Mouse (Mus musculus): ENCODE measurements around the gene Naa35. TPM values are rescaled to one million over a fixed set of nuclear protein-coding genes. Genes with fewer than 3 reads are reported as not detected.
A peak's percentile ranks its signal among the peaks of the same experiment; 100 is the strongest.

Gene Naa35
- polyA plus RNA-seq, 1 experiment from 2014 or later = 84.4 TPM

DNA sequence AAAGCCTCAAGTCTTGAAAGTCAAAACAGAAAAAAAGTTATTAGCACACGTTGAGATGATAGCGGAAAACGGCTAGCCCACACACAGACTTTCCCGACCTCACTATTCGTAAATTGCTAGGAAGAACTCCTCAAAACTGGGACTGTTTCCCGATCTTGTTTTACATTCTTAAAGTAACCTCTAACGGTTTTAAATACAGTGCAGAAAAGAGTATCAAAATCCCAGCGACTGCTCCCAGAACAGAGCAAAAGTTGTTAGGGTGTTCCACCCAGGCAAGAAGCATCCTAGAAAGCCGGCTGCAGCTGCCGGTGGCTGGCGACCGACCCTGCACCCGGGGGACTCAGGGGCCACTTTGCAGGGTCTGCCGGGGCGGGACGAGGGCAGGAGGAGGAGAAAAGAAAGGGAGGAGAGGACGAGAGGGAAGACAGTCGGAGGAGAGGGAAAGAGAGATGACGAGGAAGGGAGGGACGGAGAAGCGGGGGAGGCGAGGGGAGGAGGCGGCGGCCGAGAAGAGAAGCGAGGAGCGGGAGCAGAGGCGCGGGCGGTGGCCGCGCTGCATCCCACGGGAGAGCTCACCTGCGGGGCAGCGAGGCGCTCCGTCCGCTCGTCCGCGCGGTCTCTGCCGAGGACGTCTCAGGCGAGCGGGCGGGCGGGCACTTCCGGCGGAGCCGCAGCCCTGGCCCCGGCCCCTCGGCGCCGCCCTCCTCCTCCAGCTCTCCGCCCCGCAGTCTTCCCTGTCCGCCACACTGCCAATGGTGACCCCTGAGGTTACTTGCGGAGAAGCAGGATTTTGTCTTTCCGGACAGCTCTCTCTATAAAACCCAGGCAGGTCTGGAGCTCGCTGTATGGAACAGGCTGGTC is 90.3 kb downstream of the Naa35 start, which contains the start of gene Golm1:
Gene Golm1, minus strand, starts transcription at position 661 of the 861 bp plus-strand sequence.
- Histone ChIP-seq H3K36me3 (ENCODE audit: control insufficient read depth, insufficient read depth) (no peaks in the 10 kb centered on the region; the same call in 1 of the 2 replicates), H3K9ac (ENCODE audit: low read length) (peak within 1 kb of the TSS; percentile 71), H3K4me1 (ENCODE audit: control insufficient read depth, insufficient read depth, low read length) (peaks cover 10% of the 10 kb centered on the region), H3K4me3 (ENCODE audit: low read length) (peak within 1 kb of the TSS; percentile 63), H3K9me3 (replicated peaks; ENCODE audit: control insufficient read depth, low read length) (no peaks in the 10 kb centered on the region), H3K4me2 (ENCODE audit: low read depth, low read length) (peak within 1 kb of the TSS; percentile 80), H3K27ac (ENCODE audit: low read length) (peak within 1 kb of the TSS; percentile 49), H3K27me3 (ENCODE audit: control insufficient read depth, insufficient read depth, low read length) (no peaks in the 10 kb centered on the region)
- ATAC-seq (replicated peaks; ENCODE audit: extremely low read depth, insufficient read depth, low FRiP score) = peak; percentile 80
- WGBS = under 1% methylated on average over 57 of the region's 61 CpGs

DNA sequence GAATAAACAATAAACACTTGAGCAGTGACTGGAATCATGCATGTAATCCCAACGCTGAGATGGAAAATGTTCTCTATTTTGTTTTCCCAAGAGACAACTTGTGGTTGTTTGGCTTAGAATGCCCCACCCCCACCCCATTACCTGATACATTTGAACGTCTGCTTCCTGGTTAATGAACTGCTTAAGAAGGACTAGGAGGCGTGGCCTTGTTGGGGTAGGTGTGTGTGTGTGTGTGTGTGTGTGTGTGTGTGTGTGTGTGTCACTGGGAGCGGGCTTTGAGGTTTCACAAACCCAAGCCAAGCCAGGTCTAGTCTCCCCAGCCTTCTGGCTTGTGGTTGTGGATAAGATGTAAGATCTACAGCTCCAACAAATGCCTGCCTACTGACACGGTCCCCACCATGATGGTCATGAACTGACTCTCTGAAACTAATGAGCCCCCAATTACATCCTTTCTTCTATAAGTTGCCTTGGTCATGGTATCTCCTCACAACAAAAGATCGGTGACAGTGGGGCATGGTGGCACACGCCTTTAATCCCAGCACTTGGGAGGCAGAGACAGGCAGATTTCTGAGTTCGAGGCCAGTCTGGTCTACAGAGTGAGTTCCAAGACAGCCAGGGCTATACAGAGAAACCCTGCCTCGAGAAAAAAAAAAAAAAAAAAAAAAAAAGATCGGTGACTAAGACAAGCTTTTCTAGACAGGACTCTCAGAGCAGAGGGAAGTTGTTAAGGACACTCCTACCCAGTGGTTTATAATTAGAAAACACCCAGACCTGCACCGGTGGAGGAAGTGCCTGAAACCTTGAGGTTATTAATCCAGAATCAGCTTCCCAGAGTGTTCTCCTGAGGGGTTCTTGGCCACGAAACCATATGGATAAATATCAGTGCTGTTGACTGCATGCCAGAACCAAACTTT is 91.5 kb downstream of the Naa35 start:
- 69% methylated on average over 12 of the region's 12 CpGs for WGBS
- Histone ChIP-seq H3K36me3 (ENCODE audit: control insufficient read depth, insufficient read depth) (no peaks in the 10 kb centered on the region; the same call in 1 of the 2 replicates), H3K4me2 (ENCODE audit: low read depth, low read length) (no peak overlapping the region), H3K4me3 (ENCODE audit: low read length) (no peak overlapping the region), H3K9ac (ENCODE audit: low read length) (no peak overlapping the region), H3K4me1 (ENCODE audit: control insufficient read depth, insufficient read depth, low read length) (peaks cover 10% of the 10 kb centered on the region), H3K9me3 (replicated peaks; ENCODE audit: control insufficient read depth, low read length) (no peaks in the 10 kb centered on the region), H3K27ac (ENCODE audit: low read length) (no peak overlapping the region), H3K27me3 (ENCODE audit: control insufficient read depth, insufficient read depth, low read length) (no peaks in the 10 kb centered on the region)
- no peak for ATAC-seq (replicated peaks; ENCODE audit: extremely low read depth, insufficient read depth, low FRiP score)

- no peak overlapping the region for H3K4me2 ChIP-seq (ENCODE audit: low read depth, low read length)
- no peak overlapping the region for H3K9ac ChIP-seq (ENCODE audit: low read length)
- no peak overlapping the region for H3K27ac ChIP-seq (ENCODE audit: low read length)
- H3K36me3 ChIP-seq (ENCODE audit: control insufficient read depth, insufficient read depth) = no peaks in the 10 kb centered on the region
- peaks cover 3% of the 10 kb centered on the region for H3K4me1 ChIP-seq (ENCODE audit: control insufficient read depth, insufficient read depth, low read length)
- H3K9me3 ChIP-seq (replicated peaks; ENCODE audit: control insufficient read depth, low read length) = no peaks in the 10 kb centered on the region
- H3K27me3 ChIP-seq (ENCODE audit: control insufficient read depth, insufficient read depth, low read length) = no peaks in the 10 kb centered on the region
- whole genome bisulfite sequencing = 46% methylated on average over 4 of the region's 4 CpGs
- ATAC-seq (replicated peaks; ENCODE audit: extremely low read depth, insufficient read depth, low FRiP score) = no peak
- no peak overlapping the region for H3K4me3 ChIP-seq (ENCODE audit: low read length)
These were observed 94.2 kb downstream of the Naa35 start for GRCm38 (mm10) chr13:59679306-59679705.

- H3K4me1 ChIP-seq (ENCODE audit: control insufficient read depth, insufficient read depth, low read length) = no peaks in the 10 kb centered on the region
- WGBS = 58% methylated on average over 4 of the region's 4 CpGs
- H3K9me3 ChIP-seq (replicated peaks; ENCODE audit: control insufficient read depth, low read length) = no peaks in the 10 kb centered on the region
- ATAC-seq (replicated peaks; ENCODE audit: extremely low read depth, insufficient read depth, low FRiP score) = no peak
- H3K36me3 ChIP-seq (ENCODE audit: control insufficient read depth, insufficient read depth) = no peaks in the 10 kb centered on the region
- no peaks in the 10 kb centered on the region for H3K27me3 ChIP-seq (ENCODE audit: control insufficient read depth, insufficient read depth, low read length)
- H3K9ac ChIP-seq (ENCODE audit: low read length) = no peak overlapping the region
- H3K4me3 ChIP-seq (ENCODE audit: low read length) = no peak overlapping the region
- no peak overlapping the region for H3K4me2 ChIP-seq (ENCODE audit: low read depth, low read length)
- H3K27ac ChIP-seq (ENCODE audit: low read length) = no peak overlapping the region
These were observed 94.8 kb downstream of the Naa35 start for GRCm38 (mm10) chr13:59679908-59680307.

DNA sequence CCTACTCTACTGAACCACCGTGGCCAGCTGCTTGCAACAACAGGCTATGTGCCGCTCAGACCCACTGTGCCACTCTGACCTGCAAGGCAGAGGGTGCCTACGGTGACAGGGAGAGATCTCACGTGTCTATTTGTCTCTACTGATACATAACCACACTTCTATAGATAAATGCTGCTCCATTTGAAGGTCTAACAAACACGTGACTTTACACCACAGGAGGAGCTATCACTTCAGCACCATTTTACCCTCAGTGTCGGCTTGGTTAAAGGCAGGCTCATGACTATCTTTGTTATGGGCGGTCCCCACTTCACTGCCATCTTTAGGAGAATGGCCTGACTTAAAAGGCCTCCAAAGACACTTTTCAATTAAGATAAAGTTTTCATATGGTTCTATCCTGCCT is 97.6 kb downstream of the Naa35 start:
- H3K4me1 ChIP-seq (ENCODE audit: control insufficient read depth, insufficient read depth, low read length) = peaks cover 3% of the 10 kb centered on the region
- no peaks in the 10 kb centered on the region for H3K36me3 ChIP-seq (ENCODE audit: control insufficient read depth, insufficient read depth)
- H3K27me3 ChIP-seq (ENCODE audit: control insufficient read depth, insufficient read depth, low read length) = no peaks in the 10 kb centered on the region
- H3K4me3 ChIP-seq (ENCODE audit: low read length) = no peak overlapping the region
- no peak overlapping the region for H3K27ac ChIP-seq (ENCODE audit: low read length)
- no peaks in the 10 kb centered on the region for H3K9me3 ChIP-seq (replicated peaks; ENCODE audit: control insufficient read depth, low read length)
- no peak overlapping the region for H3K9ac ChIP-seq (ENCODE audit: low read length)
- WGBS = 19% methylated on average over 7 of the region's 7 CpGs
- H3K4me2 ChIP-seq (ENCODE audit: low read depth, low read length) = 0 out of 2 replicates have a peak overlapping the region, but pooled peaks have one; percentile 11
- no peak for ATAC-seq (replicated peaks; ENCODE audit: extremely low read depth, insufficient read depth, low FRiP score)

DNA sequence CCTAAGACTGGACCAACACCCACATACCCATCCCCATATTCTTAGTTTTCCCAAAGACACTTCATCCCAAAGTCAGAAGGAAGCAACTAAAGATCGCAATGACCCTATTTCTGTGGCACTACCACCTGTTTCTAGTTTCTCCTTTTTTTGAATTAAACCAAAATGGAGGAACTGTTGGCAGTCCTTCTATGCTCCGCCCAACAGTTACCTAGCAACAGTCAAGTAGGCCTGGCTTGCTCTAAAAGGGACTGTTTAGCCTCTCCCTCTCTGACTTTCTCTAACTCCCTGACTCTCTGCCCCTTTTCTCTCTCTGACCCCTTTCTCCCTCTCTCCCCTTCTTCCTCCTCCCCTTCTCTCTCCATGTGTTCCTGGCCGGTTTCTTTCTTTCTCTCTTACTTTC is 100.2 kb downstream of the Naa35 start:
- Histone ChIP-seq H3K36me3 (ENCODE audit: control insufficient read depth, insufficient read depth) (no peaks in the 10 kb centered on the region), H3K4me3 (ENCODE audit: low read length) (no peak overlapping the region), H3K4me1 (ENCODE audit: control insufficient read depth, insufficient read depth, low read length) (peaks cover 17% of the 10 kb centered on the region), H3K9me3 (replicated peaks; ENCODE audit: control insufficient read depth, low read length) (no peaks in the 10 kb centered on the region), H3K4me2 (ENCODE audit: low read depth, low read length) (no peak overlapping the region), H3K27me3 (ENCODE audit: control insufficient read depth, insufficient read depth, low read length) (no peaks in the 10 kb centered on the region), H3K27ac (ENCODE audit: low read length) (no peak overlapping the region), H3K9ac (ENCODE audit: low read length) (no peak overlapping the region)
- ATAC-seq (replicated peaks; ENCODE audit: extremely low read depth, insufficient read depth, low FRiP score) = no peak
- WGBS = 77% methylated on average over 3 of the region's 3 CpGs

Other genes with a start within 250 kb of the Naa35 start
- gene Agtpbp1, start within 50 bp of the Naa35 start, polyA plus RNA-seq (2015; fragmentation: Nextera tagmentation; extraction: Ambion mirVana) = 12.1 and 12.5 TPM in 2 replicates
- 39.2 and 42.4 TPM in 2 replicates for gene Golm1, start 90.6 kb downstream of the Naa35 start, polyA plus RNA-seq (2015; fragmentation: Nextera tagmentation; extraction: Ambion mirVana)
- gene 4921517D22Rik, start 108.8 kb downstream of the Naa35 start, polyA plus RNA-seq (2015; fragmentation: Nextera tagmentation; extraction: Ambion mirVana) = not detected in 2 replicates
- gene Spata31d1a, start 125.1 kb downstream of the Naa35 start, polyA plus RNA-seq (2015; fragmentation: Nextera tagmentation; extraction: Ambion mirVana) = not detected in 2 replicates
- gene Spata31d1b, start 127.0 kb downstream of the Naa35 start, polyA plus RNA-seq (2015; fragmentation: Nextera tagmentation; extraction: Ambion mirVana) = not detected in 2 replicates
- gene Spata31d1d, start 146.5 kb downstream of the Naa35 start, polyA plus RNA-seq (2015; fragmentation: Nextera tagmentation; extraction: Ambion mirVana) = not detected in 2 replicates
- not detected in 2 replicates for gene 1700014D04Rik, start 161.5 kb downstream of the Naa35 start, polyA plus RNA-seq (2015; fragmentation: Nextera tagmentation; extraction: Ambion mirVana)
- 260 and 284 TPM in 2 replicates for gene Isca1, start 184.6 kb downstream of the Naa35 start, polyA plus RNA-seq (2015; fragmentation: Nextera tagmentation; extraction: Ambion mirVana)
- not detected in 2 replicates for gene Gm49354, start 197.0 kb downstream of the Naa35 start, polyA plus RNA-seq (2015; fragmentation: Nextera tagmentation; extraction: Ambion mirVana)
- 32.7 and 36.8 TPM in 2 replicates for gene Tut7, start 237.9 kb downstream of the Naa35 start, polyA plus RNA-seq (2015; fragmentation: Nextera tagmentation; extraction: Ambion mirVana)